Mouse (Mus musculus): ENCODE results near the gene Arhgef38. TPM values are rescaled to one million over a fixed set of nuclear protein-coding genes. Genes with fewer than 3 reads are reported as not detected.

The Arhgef38 gene
- polyA plus RNA-seq, 1 experiment from 2014 or later = 4.5 TPM

GRCm38 (mm10) chr3:133154683-133155082 lies 80.1 kb downstream of the Arhgef38 start:
- H3K4me2 ChIP-seq (ENCODE audit: low read length) = no peak overlapping the region
- no peaks in the 10 kb centered on the region for H3K27me3 ChIP-seq (ENCODE audit: insufficient read depth, low read length)
- no peaks in the 10 kb centered on the region for H3K4me1 ChIP-seq (replicated peaks; ENCODE audit: insufficient read depth, low read length)
- no peaks in the 10 kb centered on the region for H3K36me3 ChIP-seq (ENCODE audit: insufficient read depth, low read length)
- TF ChIP-seq CTCF (IDR thresholded peaks at IDR 0.05; ENCODE audit: low read depth) = no peak
- no peaks in the 10 kb centered on the region for H3K9me3 ChIP-seq (replicated peaks; ENCODE audit: low read length)
- H3K4me3 ChIP-seq (replicated peaks; ENCODE audit: low read depth, low read length) = no peak overlapping the region
- H3K27ac ChIP-seq = no peak overlapping the region
- no peak for DNase-seq (ENCODE audit: low spot score)
- 79% methylated on average over 8 of the region's 8 CpGs for WGBS
- no peak overlapping the region for H3K9ac ChIP-seq (ENCODE audit: low read depth, low read length)
- no peak for ATAC-seq (replicated peaks; ENCODE audit: low FRiP score, low read depth)

- Histone ChIP-seq H3K27me3 (ENCODE audit: insufficient read depth, low read length) (no peaks in the 10 kb centered on the region), H3K27ac (no peak overlapping the region), H3K36me3 (ENCODE audit: insufficient read depth, low read length) (no peaks in the 10 kb centered on the region), H3K4me2 (ENCODE audit: low read length) (no peak overlapping the region), H3K4me1 (replicated peaks; ENCODE audit: insufficient read depth, low read length) (no peaks in the 10 kb centered on the region), H3K9me3 (replicated peaks; ENCODE audit: low read length) (no peaks in the 10 kb centered on the region), H3K4me3 (replicated peaks; ENCODE audit: low read depth, low read length) (no peak overlapping the region), H3K9ac (ENCODE audit: low read depth, low read length) (no peak overlapping the region)
- TF ChIP-seq CTCF (IDR thresholded peaks at IDR 0.05; ENCODE audit: low read depth) = no peak
- ATAC-seq (replicated peaks; ENCODE audit: low FRiP score, low read depth) = no peak
- DNase-seq (ENCODE audit: low spot score) = no peak
- WGBS = 63% methylated on average over 6 of the region's 6 CpGs
Measured at GRCm38 (mm10) chr3:133153629-133154028, 81.1 kb downstream of the Arhgef38 start.

GRCm38 (mm10) chr3:133152831-133153230 lies 81.9 kb downstream of the Arhgef38 start:
- Histone ChIP-seq H3K4me2 (ENCODE audit: low read length) (no peak overlapping the region), H3K9ac (ENCODE audit: low read depth, low read length) (no peak overlapping the region), H3K36me3 (ENCODE audit: insufficient read depth, low read length) (no peaks in the 10 kb centered on the region), H3K27ac (no peak overlapping the region), H3K9me3 (replicated peaks; ENCODE audit: low read length) (no peaks in the 10 kb centered on the region), H3K27me3 (ENCODE audit: insufficient read depth, low read length) (no peaks in the 10 kb centered on the region), H3K4me1 (replicated peaks; ENCODE audit: insufficient read depth, low read length) (no peaks in the 10 kb centered on the region), H3K4me3 (replicated peaks; ENCODE audit: low read depth, low read length) (no peak overlapping the region)
- DNase-seq (ENCODE audit: low spot score) (no peak), ATAC-seq (replicated peaks; ENCODE audit: low FRiP score, low read depth) (no peak)
- TF ChIP-seq CTCF (IDR thresholded peaks at IDR 0.05; ENCODE audit: low read depth) = no peak
- WGBS = 66% methylated on average over 1 of the region's 1 CpGs

- no peak for TF ChIP-seq CTCF (IDR thresholded peaks at IDR 0.05; ENCODE audit: low read depth)
- H3K9ac ChIP-seq (ENCODE audit: low read depth, low read length) = no peak overlapping the region
- H3K27ac ChIP-seq = no peak overlapping the region
- no peak overlapping the region for H3K4me2 ChIP-seq (ENCODE audit: low read length)
- DNase-seq (ENCODE audit: low spot score) (no peak), ATAC-seq (replicated peaks; ENCODE audit: low FRiP score, low read depth) (no peak)
- H3K36me3 ChIP-seq (ENCODE audit: insufficient read depth, low read length) = no peaks in the 10 kb centered on the region
- H3K9me3 ChIP-seq (replicated peaks; ENCODE audit: low read length) = no peaks in the 10 kb centered on the region
- no peak overlapping the region for H3K4me3 ChIP-seq (replicated peaks; ENCODE audit: low read depth, low read length)
- H3K27me3 ChIP-seq (ENCODE audit: insufficient read depth, low read length) = no peaks in the 10 kb centered on the region
- 90% methylated on average over 6 of the region's 6 CpGs for WGBS
- H3K4me1 ChIP-seq (replicated peaks; ENCODE audit: insufficient read depth, low read length) = no peaks in the 10 kb centered on the region
Measured at GRCm38 (mm10) chr3:133151629-133152028, 83.1 kb downstream of the Arhgef38 start.

- no peak for TF ChIP-seq CTCF (IDR thresholded peaks at IDR 0.05; ENCODE audit: low read depth)
- Histone ChIP-seq H3K4me3 (replicated peaks; ENCODE audit: low read depth, low read length) (no peak overlapping the region), H3K27me3 (ENCODE audit: insufficient read depth, low read length) (no peaks in the 10 kb centered on the region), H3K4me2 (ENCODE audit: low read length) (no peak overlapping the region), H3K9ac (ENCODE audit: low read depth, low read length) (no peak overlapping the region), H3K27ac (no peak overlapping the region), H3K36me3 (ENCODE audit: insufficient read depth, low read length) (0 out of 2 replicates have a peak, but pooled peaks cover 2% of the 10 kb centered on the region), H3K4me1 (replicated peaks; ENCODE audit: insufficient read depth, low read length) (no peaks in the 10 kb centered on the region), H3K9me3 (replicated peaks; ENCODE audit: low read length) (no peaks in the 10 kb centered on the region)
- no peak for DNase-seq (ENCODE audit: low spot score)
- no peak for ATAC-seq (replicated peaks; ENCODE audit: low FRiP score, low read depth)
- WGBS = 84% methylated on average over 6 of the region's 6 CpGs
Measured at GRCm38 (mm10) chr3:133144511-133145147, 90.1 kb downstream of the Arhgef38 start.

- no peak overlapping the region for H3K27ac ChIP-seq
- H3K36me3 ChIP-seq (ENCODE audit: insufficient read depth, low read length) = 0 out of 2 replicates have a peak, but pooled peaks cover 2% of the 10 kb centered on the region
- no peak overlapping the region for H3K4me3 ChIP-seq (replicated peaks; ENCODE audit: low read depth, low read length)
- WGBS = 88% methylated on average over 6 of the region's 6 CpGs
- H3K9ac ChIP-seq (ENCODE audit: low read depth, low read length) = no peak overlapping the region
- TF ChIP-seq CTCF (IDR thresholded peaks at IDR 0.05; ENCODE audit: low read depth) = no peak
- H3K4me1 ChIP-seq (replicated peaks; ENCODE audit: insufficient read depth, low read length) = no peaks in the 10 kb centered on the region
- no peak for ATAC-seq (replicated peaks; ENCODE audit: low FRiP score, low read depth)
- no peaks in the 10 kb centered on the region for H3K9me3 ChIP-seq (replicated peaks; ENCODE audit: low read length)
- no peak for DNase-seq (ENCODE audit: low spot score)
- no peak overlapping the region for H3K4me2 ChIP-seq (ENCODE audit: low read length)
- no peaks in the 10 kb centered on the region for H3K27me3 ChIP-seq (ENCODE audit: insufficient read depth, low read length)
Measured at GRCm38 (mm10) chr3:133141877-133142276, 92.9 kb downstream of the Arhgef38 start.

GRCm38 (mm10) chr3:133132611-133133010 lies 102.1 kb downstream of the Arhgef38 start:
- WGBS = 70% methylated on average over 8 of the region's 8 CpGs
- H3K9me3 ChIP-seq (replicated peaks; ENCODE audit: low read length) = no peaks in the 10 kb centered on the region
- no peak for ATAC-seq (replicated peaks; ENCODE audit: low FRiP score, low read depth)
- H3K4me3 ChIP-seq (replicated peaks; ENCODE audit: low read depth, low read length) = no peak overlapping the region
- no peak overlapping the region for H3K27ac ChIP-seq
- H3K4me1 ChIP-seq (replicated peaks; ENCODE audit: insufficient read depth, low read length) = no peaks in the 10 kb centered on the region
- H3K36me3 ChIP-seq (ENCODE audit: insufficient read depth, low read length) = no peaks in the 10 kb centered on the region
- DNase-seq (ENCODE audit: low spot score) = no peak
- no peak for TF ChIP-seq CTCF (IDR thresholded peaks at IDR 0.05; ENCODE audit: low read depth)
- no peak overlapping the region for H3K4me2 ChIP-seq (ENCODE audit: low read length)
- H3K9ac ChIP-seq (ENCODE audit: low read depth, low read length) = no peak overlapping the region
- no peaks in the 10 kb centered on the region for H3K27me3 ChIP-seq (ENCODE audit: insufficient read depth, low read length)

Measured in kidney, postnatal 0 days (tissue).